Mouse (Mus musculus) liver, adult 2 months (tissue): ENCODE data around the gene Mcu.

Source experiments
- CTCF ChIP-seq: fragments of 200-500 bp; IDR thresholded peaks from 2 replicates; pipeline ENCODE4 v1.5.1; 2011; ENCODE audit warnings: low read depth, low read length, control low read depth
- POLR2A ChIP-seq: fragments of 200-500 bp; IDR thresholded peaks from 2 replicates; pipeline ENCODE4 v1.6.1; 2011; ENCODE audit warnings: low read length, control low read depth; ENCODE audit not compliant: insufficient read depth; ENCODE audit errors: extremely low read depth

GRCm38 (mm10) chr10:59419516-59419915, 197.0 kb downstream of the Mcu start:
- TF ChIP-seq POLR2A (no peak), CTCF (no peak)
